Mouse (Mus musculus) liver, postnatal 0 days (tissue): ENCODE data around the gene Syne3.

ENCODE experiments used
- CTCF ChIP-seq: sonication (generic); IDR thresholded peaks from 2 replicates; pipeline ENCODE4 v1.5.1; 2016; ENCODE audit warnings: antibody characterized with exemption, low read depth
- EP300 ChIP-seq: IDR thresholded peaks from 2 replicates; pipeline ENCODE4 v1.6.1; 2016; ENCODE audit warnings: antibody characterized with exemption, low read depth, mild to moderate bottlenecking

DNA sequence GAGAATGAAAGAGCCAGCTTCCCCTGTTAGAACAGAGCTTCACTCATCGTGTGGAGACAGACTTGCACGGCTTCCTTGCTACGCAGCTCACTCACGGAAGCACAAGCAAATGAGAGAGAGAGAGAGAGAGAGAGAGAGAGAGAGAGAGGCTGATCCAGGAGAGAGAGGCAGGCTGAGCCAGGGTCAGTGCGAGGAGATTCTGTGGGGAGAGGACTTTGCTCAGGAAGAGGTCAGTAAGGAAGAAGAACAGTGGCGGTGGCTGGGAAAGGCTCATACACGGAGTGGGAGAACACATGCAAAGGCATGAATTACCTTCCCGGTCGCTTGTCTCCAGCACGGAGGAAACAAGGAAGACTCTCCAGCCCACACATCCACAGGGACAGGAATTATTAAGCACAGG is 12.4 kb downstream of the Syne3 start:
- no peak for TF ChIP-seq CTCF
- no peak for TF ChIP-seq EP300
